Mouse (Mus musculus) heart, postnatal 14 days (tissue): Measurements from ENCODE around the gene Cdh22. TPM values are rescaled to one million over a fixed set of nuclear protein-coding genes. Genes with fewer than 3 reads are reported as not detected.

ENCODE experiments used
- DNase-seq, 2 experiments: peaks; one replicate each; pipeline ENCODE4 v3.0.0; 2021 to 2022
- intact Hi-C: fragments of 180-260 bp; cut with DNase I; formaldehyde crosslinking; loops from one replicate; pipeline ENCODE4 v1.15.1; 2025
- long read RNA-seq, 2 experiments: library from polyadenylated mRNA; stranded (forward); transcript quantifications; one replicate each; pipeline ENCODE4 v2.0.0; 2021
- total RNA-seq, 2 experiments: library from RNA; stranded (reverse); gene quantifications; 2 replicates each; pipeline ENCODE4 v1.2.3; 2021

Cdh22 gene
- under 1 TPM; 0.17 to 0.22 TPM for total RNA-seq
- long read RNA-seq, experiment 1, result 0 reads
- long read RNA-seq, experiment 2, partial matches to known transcripts, result 0 of 1 reads
- long read RNA-seq, experiment 2, other reads (novel, unspliced or antisense), result 0 of 1 reads

- peak; percentile 53 to 71 for DNase-seq
- intact Hi-C loops, result loop anchor here (5.0 kb wide), 2 partner anchors 43 to 157 kb away; no protein-coding TSS in a partner anchor
Observed at GRCm38 (mm10) chr2:165234613-165235291, at the start of gene Cdh22. Cdh22 (minus strand) TSS chr2:165234853.

GRCm38 (mm10) chr2:165284377-165284776, 49.7 kb upstream of the Cdh22 start:
- intact Hi-C loops, result no loop called here

GRCm38 (mm10) chr2:165283644-165284043, 49.0 kb upstream of the Cdh22 start:
- DNase-seq, result no peak
- intact Hi-C loops, result no loop called here

More at GRCm38 (mm10) chr2:165284377-165284776, 49.7 kb upstream of the Cdh22 start:
- DNase-seq, result no peak

- DNase-seq, result peak; percentile 35 to 40
- intact Hi-C loops, result no loop called here
Observed at GRCm38 (mm10) chr2:165281779-165282311, 47.2 kb upstream of the Cdh22 start.

GRCm38 (mm10) chr2:165279351-165279750, 44.7 kb upstream of the Cdh22 start:
- intact Hi-C loops, result loop anchor here (5.0 kb wide), 2 partner anchors 42 to 317 kb away; partner anchors contain the start of gene Slc12a5
- no peak for DNase-seq

GRCm38 (mm10) chr2:165277188-165277740, 42.6 kb upstream of the Cdh22 start:
- intact Hi-C loops, result loop anchor here (2.0 to 5.0 kb wide), 3 partner anchors 40 to 315 kb away; partner anchors contain the start of gene Slc12a5
- DNase-seq, result no peak

GRCm38 (mm10) chr2:165275824-165276223, 41.2 kb upstream of the Cdh22 start:
- peak; percentile 71 to 78 for DNase-seq
- intact Hi-C loops, result loop anchor here (2.0 to 5.0 kb wide), 3 partner anchors 39 to 314 kb away; partner anchors contain the start of gene Slc12a5

DNA sequence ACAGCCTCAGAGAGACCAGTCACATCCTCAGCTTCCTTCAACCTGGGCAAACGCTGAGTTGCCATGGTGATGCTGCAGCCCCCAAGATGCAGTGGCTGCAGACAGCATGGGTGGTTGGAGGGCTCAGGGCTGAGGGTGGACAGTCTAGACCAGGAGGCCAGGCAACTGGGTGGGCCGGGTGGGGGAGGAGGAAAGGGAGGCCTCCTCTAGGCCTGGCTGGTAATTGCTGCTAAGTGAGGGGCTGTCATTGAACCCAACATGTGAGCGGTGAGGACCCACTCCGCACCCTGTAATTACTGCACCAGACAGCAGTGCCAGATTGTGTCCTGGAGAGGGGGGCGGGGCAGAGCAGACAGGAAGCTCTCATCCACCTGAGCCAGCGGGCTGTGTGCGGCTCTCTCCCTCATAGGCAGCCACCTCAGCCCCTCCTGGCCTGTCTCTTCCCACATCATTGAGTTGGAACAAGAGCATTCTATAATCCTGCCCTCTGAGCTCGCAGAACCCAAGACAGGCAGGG, 40.5 kb upstream of the Cdh22 start:
- no peak for DNase-seq
- intact Hi-C loops, result loop anchor here (5.0 kb wide), 2 partner anchors 38 to 313 kb away; partner anchors contain the start of gene Slc12a5

- intact Hi-C loops, result loop anchor here (5.0 kb wide), 1 partner anchor 214 kb away; no protein-coding TSS in a partner anchor
- DNase-seq, result no peak
Observed at GRCm38 (mm10) chr2:165273589-165273988, 38.9 kb upstream of the Cdh22 start.

GRCm38 (mm10) chr2:165271326-165271725, 36.7 kb upstream of the Cdh22 start:
- DNase-seq, result no peak
- intact Hi-C loops, result loop anchor here (5.0 kb wide), 1 partner anchor 216 kb away; no protein-coding TSS in a partner anchor

DNA sequence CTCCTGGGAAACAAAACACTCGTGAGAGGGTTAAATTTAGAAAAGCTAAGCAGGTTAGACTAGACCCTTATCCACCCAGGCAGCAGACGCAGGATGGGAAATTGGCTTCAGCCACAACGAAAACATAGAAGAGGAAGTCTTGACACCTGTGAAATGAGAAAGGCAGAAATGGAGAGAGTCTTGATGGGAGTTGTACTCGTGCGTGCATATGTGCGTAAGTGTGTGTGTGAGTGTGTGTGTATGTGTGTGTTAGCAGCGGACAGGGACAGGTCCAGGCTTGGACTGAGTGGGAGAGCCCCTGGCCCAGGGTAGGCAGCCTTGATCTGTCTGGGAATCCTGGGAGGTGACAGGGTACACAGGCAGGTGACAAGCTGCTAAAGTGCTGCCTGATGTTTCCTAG, 36.2 kb upstream of the Cdh22 start:
- intact Hi-C loops, result loop anchor here (5.0 kb wide), 1 partner anchor 216 kb away; no protein-coding TSS in a partner anchor

GRCm38 (mm10) chr2:165266739-165267138, 32.1 kb upstream of the Cdh22 start:
- intact Hi-C loops, result no loop called here
- DNase-seq, result no peak

More for the DNA sequence above, 36.2 kb upstream of the Cdh22 start:
- DNase-seq, result no peak

DNA sequence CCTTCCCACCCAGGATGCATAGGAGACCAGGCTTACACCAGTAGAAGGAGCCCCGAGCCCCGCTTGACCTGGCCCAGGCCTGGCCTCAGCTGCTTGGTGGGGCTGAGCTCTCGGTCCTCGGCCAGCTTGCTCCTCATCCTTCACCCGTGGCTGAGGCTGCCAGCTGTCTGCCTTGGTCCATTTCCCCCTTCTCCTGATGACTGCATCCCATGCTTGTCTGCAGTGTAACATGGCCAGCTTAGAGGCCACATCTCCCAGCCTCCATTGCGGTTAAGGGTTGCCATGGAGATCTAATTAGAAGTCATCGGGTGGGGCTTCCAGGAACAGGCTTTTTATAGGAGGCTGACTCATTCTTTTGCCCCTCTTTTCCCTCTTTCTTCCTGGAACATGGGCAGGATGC, 29.2 kb upstream of the Cdh22 start:
- DNase-seq, result no peak
- intact Hi-C loops, result no loop called here

GRCm38 (mm10) chr2:165262274-165262990, 27.8 kb upstream of the Cdh22 start:
- intact Hi-C loops, result no loop called here
- DNase-seq, result no peak

DNA sequence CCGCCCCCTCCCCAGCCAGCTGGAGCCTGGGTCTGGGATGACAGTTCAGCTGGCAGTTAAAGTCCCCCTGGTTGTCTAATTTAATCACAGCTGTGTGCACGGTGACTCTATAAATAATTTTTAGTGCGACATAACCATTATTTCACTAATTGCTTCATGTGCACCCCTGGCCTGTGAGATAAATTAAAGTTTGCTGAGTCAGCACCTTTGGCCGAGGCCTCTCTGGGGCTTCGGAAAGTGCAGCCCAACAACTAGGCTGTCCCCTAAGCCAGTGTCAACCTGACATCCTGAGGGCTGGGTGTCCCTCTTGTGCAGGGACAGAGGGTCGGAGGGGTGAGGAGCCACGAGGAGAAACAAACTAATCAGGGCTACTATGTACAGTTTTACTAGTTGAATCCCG, 25.2 kb upstream of the Cdh22 start:
- intact Hi-C loops, result no loop called here

GRCm38 (mm10) chr2:165258321-165258720, 23.7 kb upstream of the Cdh22 start:
- intact Hi-C loops, result no loop called here
- no peak for DNase-seq

More for the DNA sequence above, 25.2 kb upstream of the Cdh22 start:
- no peak for DNase-seq

GRCm38 (mm10) chr2:165257151-165257834, 22.6 kb upstream of the Cdh22 start:
- DNase-seq, result no peak
- intact Hi-C loops, result no loop called here

DNA sequence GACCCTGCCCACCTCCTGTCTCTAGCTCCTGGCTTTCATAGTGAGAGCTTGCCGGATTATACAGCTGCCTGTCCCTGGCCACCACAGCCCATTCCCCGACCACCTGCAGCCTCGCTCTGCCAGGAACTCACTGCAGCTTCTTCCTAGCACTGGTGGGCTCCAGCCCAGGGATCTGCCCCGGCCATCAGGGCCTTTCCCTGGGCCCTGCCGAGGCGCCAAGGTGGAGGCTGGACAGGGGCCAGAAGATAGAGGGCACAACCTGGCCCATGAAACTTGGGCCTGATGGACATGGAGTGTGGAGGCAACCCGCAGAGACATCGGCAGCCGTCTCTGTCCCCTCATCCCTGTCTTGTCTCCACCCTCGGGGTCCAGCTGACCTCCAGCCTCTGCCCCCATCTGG, 21.6 kb upstream of the Cdh22 start:
- DNase-seq, result no peak
- intact Hi-C loops, result no loop called here

DNA sequence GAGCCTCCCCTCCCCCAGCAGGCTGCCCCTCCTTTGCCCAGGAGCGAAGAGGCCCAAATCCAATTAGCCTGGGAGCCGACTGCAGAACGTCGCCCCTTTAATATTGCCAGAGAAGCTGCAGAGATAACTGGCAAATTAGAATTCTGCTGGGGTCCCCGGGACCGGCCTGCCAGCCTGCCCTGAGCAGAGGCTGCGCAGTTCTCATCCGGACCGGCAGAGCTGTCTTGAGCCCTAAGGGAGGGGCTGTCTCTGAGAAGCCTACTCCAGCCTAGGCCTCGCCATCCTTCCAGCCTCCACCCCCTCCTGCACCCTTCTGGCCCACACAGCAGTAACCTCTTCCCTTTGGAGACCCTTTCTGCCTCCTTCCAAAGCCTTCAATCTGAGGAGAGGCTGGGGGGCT, 19.2 kb upstream of the Cdh22 start:
- intact Hi-C loops, result no loop called here
- no peak for DNase-seq

GRCm38 (mm10) chr2:165253269-165253668, 18.6 kb upstream of the Cdh22 start:
- intact Hi-C loops, result no loop called here
- no peak for DNase-seq
